Mouse (Mus musculus): Measurements from ENCODE around the gene Aoc3. TPM values are rescaled to one million over a fixed set of nuclear protein-coding genes. Genes with fewer than 3 reads are reported as not detected.
"Not testable (repeated sequence)": the region's sequence is repeated elsewhere in the genome, so short reads cannot be mapped to it uniquely, and the experiment has no call there.

Aoc3 gene
- total and polyA plus RNA-seq, 2 experiments from 2014 or later = 0.07 to 0.66 TPM

GRCm38 (mm10) chr11:101370141-101370540 is 39.7 kb downstream of the Aoc3 start:
- no peak for DNase-seq (ENCODE audit: low spot score)
- WGBS = 80% methylated on average over 5 of the region's 5 CpGs
- no peak overlapping the region for H3K27ac ChIP-seq (ENCODE audit: low read depth, low read length)
- no peak for TF ChIP-seq CTCF (IDR thresholded peaks at IDR 0.05)
- H3K4me2 ChIP-seq (ENCODE audit: low read depth, low read length, poor library complexity, severe bottlenecking) = no peak overlapping the region
- no peaks in the 10 kb centered on the region for H3K27me3 ChIP-seq (ENCODE audit: insufficient read depth, low read length)
- no peak for ATAC-seq (ENCODE audit: low FRiP score)
- no peaks in the 10 kb centered on the region for H3K9me3 ChIP-seq (ENCODE audit: low read length)
- no peaks in the 10 kb centered on the region for H3K4me1 ChIP-seq (ENCODE audit: insufficient read depth, low read length)
- no peaks in the 10 kb centered on the region for H3K36me3 ChIP-seq (ENCODE audit: insufficient read depth, low read length)
- H3K9ac ChIP-seq (replicated peaks; ENCODE audit: low read length, poor library complexity, severe bottlenecking) = no peak overlapping the region
- no peak overlapping the region for H3K4me3 ChIP-seq (ENCODE audit: low read depth, low read length)

- WGBS = 72% methylated on average over 7 of the region's 7 CpGs
- H3K36me3 ChIP-seq (ENCODE audit: insufficient read depth, low read length) = no peaks in the 10 kb centered on the region
- H3K4me1 ChIP-seq (ENCODE audit: insufficient read depth, low read length) = no peaks in the 10 kb centered on the region
- TF ChIP-seq CTCF (IDR thresholded peaks at IDR 0.05) = no peak
- H3K4me3 ChIP-seq (ENCODE audit: low read depth, low read length) = no peak overlapping the region
- no peaks in the 10 kb centered on the region for H3K9me3 ChIP-seq (ENCODE audit: low read length)
- no peak overlapping the region for H3K27ac ChIP-seq (ENCODE audit: low read depth, low read length)
- DNase-seq (ENCODE audit: low spot score) = no peak
- no peak for ATAC-seq (ENCODE audit: low FRiP score)
- H3K9ac ChIP-seq (replicated peaks; ENCODE audit: low read length, poor library complexity, severe bottlenecking) = no peak overlapping the region
- no peak overlapping the region for H3K4me2 ChIP-seq (ENCODE audit: low read depth, low read length, poor library complexity, severe bottlenecking)
- H3K27me3 ChIP-seq (ENCODE audit: insufficient read depth, low read length) = no peaks in the 10 kb centered on the region
Measured at GRCm38 (mm10) chr11:101374421-101374938, 44.1 kb downstream of the Aoc3 start.

GRCm38 (mm10) chr11:101378196-101378595 is 47.8 kb downstream of the Aoc3 start:
- H3K4me1 ChIP-seq (ENCODE audit: insufficient read depth, low read length); H3K27ac ChIP-seq (ENCODE audit: low read depth, low read length); H3K9ac ChIP-seq (replicated peaks; ENCODE audit: low read length, poor library complexity, severe bottlenecking); H3K4me3 ChIP-seq (ENCODE audit: low read depth, low read length); DNase-seq (ENCODE audit: low spot score); H3K36me3 ChIP-seq (ENCODE audit: insufficient read depth, low read length); H3K9me3 ChIP-seq (ENCODE audit: low read length); H3K4me2 ChIP-seq (ENCODE audit: low read depth, low read length, poor library complexity, severe bottlenecking); H3K27me3 ChIP-seq (ENCODE audit: insufficient read depth, low read length); ATAC-seq (ENCODE audit: low FRiP score): not testable (repeated sequence)
- 94% methylated on average over 8 of the region's 8 CpGs for WGBS

GRCm38 (mm10) chr11:101378926-101379325 is 48.5 kb downstream of the Aoc3 start:
- Histone ChIP-seq H3K27ac (ENCODE audit: low read depth, low read length) (no peak overlapping the region), H3K4me3 (ENCODE audit: low read depth, low read length) (no peak overlapping the region), H3K4me2 (ENCODE audit: low read depth, low read length, poor library complexity, severe bottlenecking) (no peak overlapping the region), H3K9ac (replicated peaks; ENCODE audit: low read length, poor library complexity, severe bottlenecking) (no peak overlapping the region), H3K36me3 (ENCODE audit: insufficient read depth, low read length) (no peaks in the 10 kb centered on the region), H3K9me3 (ENCODE audit: low read length) (no peaks in the 10 kb centered on the region), H3K4me1 (ENCODE audit: insufficient read depth, low read length) (no peaks in the 10 kb centered on the region), H3K27me3 (ENCODE audit: insufficient read depth, low read length) (no peaks in the 10 kb centered on the region)
- DNase-seq (ENCODE audit: low spot score) (no peak), ATAC-seq (ENCODE audit: low FRiP score) (no peak)
- WGBS = 84% methylated on average over 6 of the region's 6 CpGs
- no peak for TF ChIP-seq CTCF (IDR thresholded peaks at IDR 0.05)

- ATAC-seq (ENCODE audit: low FRiP score) (no peak), DNase-seq (ENCODE audit: low spot score) (no peak)
- H3K9ac ChIP-seq (replicated peaks; ENCODE audit: low read length, poor library complexity, severe bottlenecking) = no peak overlapping the region
- H3K27me3 ChIP-seq (ENCODE audit: insufficient read depth, low read length) = no peaks in the 10 kb centered on the region
- no peak overlapping the region for H3K4me2 ChIP-seq (ENCODE audit: low read depth, low read length, poor library complexity, severe bottlenecking)
- H3K4me1 ChIP-seq (ENCODE audit: insufficient read depth, low read length) = no peaks in the 10 kb centered on the region
- no peak overlapping the region for H3K27ac ChIP-seq (ENCODE audit: low read depth, low read length)
- no peak for TF ChIP-seq CTCF (IDR thresholded peaks at IDR 0.05)
- H3K9me3 ChIP-seq (ENCODE audit: low read length) = no peaks in the 10 kb centered on the region
- WGBS = 6% methylated on average over 4 of the region's 4 CpGs
- H3K4me3 ChIP-seq (ENCODE audit: low read depth, low read length) = no peak overlapping the region
- H3K36me3 ChIP-seq (ENCODE audit: insufficient read depth, low read length) = no peaks in the 10 kb centered on the region
Measured at GRCm38 (mm10) chr11:101381817-101382216, 51.4 kb downstream of the Aoc3 start.

Small RNA genes within 50 kb of the gene (microRNA-seq; reads per million reads assigned to microRNA genes)
- gene Gm25593 (ENCODE audit: borderline number of aligned reads) = not detected

Other genes starting within 250 kb of the Aoc3 start
- gene Coasy, start 248.0 kb upstream of the Aoc3 start, total RNA-seq (2014; rRNA removed) = 41.8 and 48.7 TPM in 2 replicates
- 31.5 and 34.1 TPM in 2 replicates for gene Coasy, start 248.0 kb upstream of the Aoc3 start, polyA plus RNA-seq (2015; fragmentation: Nextera tagmentation; extraction: Ambion mirVana)
- gene Mlx, start 243.3 kb upstream of the Aoc3 start, total RNA-seq (2014; rRNA removed) = 60.7 and 61.3 TPM in 2 replicates
- gene Mlx, start 243.3 kb upstream of the Aoc3 start, polyA plus RNA-seq (2015; fragmentation: Nextera tagmentation; extraction: Ambion mirVana) = 64.1 and 67.8 TPM in 2 replicates
- 5.3 and 6.9 TPM in 2 replicates for gene Psmc3ip, start 235.2 kb upstream of the Aoc3 start, total RNA-seq (2014; rRNA removed)
- gene Psmc3ip, start 235.2 kb upstream of the Aoc3 start, polyA plus RNA-seq (2015; fragmentation: Nextera tagmentation; extraction: Ambion mirVana) = 8.9 and 10.3 TPM in 2 replicates
- 54.9 and 61.7 TPM in 2 replicates for gene Retreg3, start 210.7 kb upstream of the Aoc3 start, total RNA-seq (2014; rRNA removed)
- 24.8 and 26.0 TPM in 2 replicates for gene Retreg3, start 210.7 kb upstream of the Aoc3 start, polyA plus RNA-seq (2015; fragmentation: Nextera tagmentation; extraction: Ambion mirVana)
- gene Tubg1, start 210.7 kb upstream of the Aoc3 start, total RNA-seq (2014; rRNA removed) = 40.5 and 52.6 TPM in 2 replicates
- gene Tubg1, start 210.7 kb upstream of the Aoc3 start, polyA plus RNA-seq (2015; fragmentation: Nextera tagmentation; extraction: Ambion mirVana) = 64.4 and 64.6 TPM in 2 replicates
- gene Tubg2, start 174.7 kb upstream of the Aoc3 start, total RNA-seq (2014; rRNA removed) = 38.4 and 40.6 TPM in 2 replicates
- 86.1 and 93.8 TPM in 2 replicates for gene Tubg2, start 174.7 kb upstream of the Aoc3 start, polyA plus RNA-seq (2015; fragmentation: Nextera tagmentation; extraction: Ambion mirVana)
- 12.5 and 15.0 TPM in 2 replicates for gene Cntnap1, start 160.1 kb upstream of the Aoc3 start, total RNA-seq (2014; rRNA removed)
- gene Cntnap1, start 160.1 kb upstream of the Aoc3 start, polyA plus RNA-seq (2015; fragmentation: Nextera tagmentation; extraction: Ambion mirVana) = 3.0 and 3.2 TPM in 2 replicates
- 13.7 and 23.4 TPM in 2 replicates for gene Plekhh3, start 159.3 kb upstream of the Aoc3 start, total RNA-seq (2014; rRNA removed)
- 5.8 and 6.2 TPM in 2 replicates for gene Plekhh3, start 159.3 kb upstream of the Aoc3 start, polyA plus RNA-seq (2015; fragmentation: Nextera tagmentation; extraction: Ambion mirVana)
- 0.61 and 1.4 TPM in 2 replicates for gene Ccr10, start 155.2 kb upstream of the Aoc3 start, total RNA-seq (2014; rRNA removed)
- 0.75 and 0.83 TPM in 2 replicates for gene Ccr10, start 155.2 kb upstream of the Aoc3 start, polyA plus RNA-seq (2015; fragmentation: Nextera tagmentation; extraction: Ambion mirVana)
- 26.5 and 40.0 TPM in 2 replicates for gene Ezh1, start 104.1 kb upstream of the Aoc3 start, total RNA-seq (2014; rRNA removed)
- gene Ezh1, start 104.1 kb upstream of the Aoc3 start, polyA plus RNA-seq (2015; fragmentation: Nextera tagmentation; extraction: Ambion mirVana) = 25.4 and 25.9 TPM in 2 replicates
- 55.0 and 67.5 TPM in 2 replicates for gene Ramp2, start 84.6 kb upstream of the Aoc3 start, total RNA-seq (2014; rRNA removed)
- gene Ramp2, start 84.6 kb upstream of the Aoc3 start, polyA plus RNA-seq (2015; fragmentation: Nextera tagmentation; extraction: Ambion mirVana) = 95.3 and 103 TPM in 2 replicates
- gene Vps25, start 76.9 kb upstream of the Aoc3 start, total RNA-seq (2014; rRNA removed) = 77.3 and 82.3 TPM in 2 replicates
- gene Vps25, start 76.9 kb upstream of the Aoc3 start, polyA plus RNA-seq (2015; fragmentation: Nextera tagmentation; extraction: Ambion mirVana) = 130 and 144 TPM in 2 replicates
- 4.2 and 8.1 TPM in 2 replicates for gene Wnk4, start 70.0 kb upstream of the Aoc3 start, total RNA-seq (2014; rRNA removed)
- gene Wnk4, start 70.0 kb upstream of the Aoc3 start, polyA plus RNA-seq (2015; fragmentation: Nextera tagmentation; extraction: Ambion mirVana) = 7.5 and 9.2 TPM in 2 replicates
- gene Cntd1, start 51.6 kb upstream of the Aoc3 start, total RNA-seq (2014; rRNA removed) = not detected in 2 replicates
- gene Cntd1, start 51.6 kb upstream of the Aoc3 start, polyA plus RNA-seq (2015; fragmentation: Nextera tagmentation; extraction: Ambion mirVana) = 0.25 and 0.42 TPM in 2 replicates
- 136 and 168 TPM in 2 replicates for gene Coa3, start 51.5 kb upstream of the Aoc3 start, total RNA-seq (2014; rRNA removed)
- gene Coa3, start 51.5 kb upstream of the Aoc3 start, polyA plus RNA-seq (2015; fragmentation: Nextera tagmentation; extraction: Ambion mirVana) = 204 and 229 TPM in 2 replicates
- 94.4 and 209 TPM in 2 replicates for gene Becn1, start 28.3 kb upstream of the Aoc3 start, total RNA-seq (2014; rRNA removed)
- gene Becn1, start 28.3 kb upstream of the Aoc3 start, polyA plus RNA-seq (2015; fragmentation: Nextera tagmentation; extraction: Ambion mirVana) = 145 and 150 TPM in 2 replicates
- gene Psme3, start 14.4 kb upstream of the Aoc3 start, total RNA-seq (2014; rRNA removed) = 69.1 and 74.0 TPM in 2 replicates
- gene Psme3, start 14.4 kb upstream of the Aoc3 start, polyA plus RNA-seq (2015; fragmentation: Nextera tagmentation; extraction: Ambion mirVana) = 75.0 and 76.5 TPM in 2 replicates
- 5.3 and 6.7 TPM in 2 replicates for gene Aoc2, start 5.5 kb upstream of the Aoc3 start, total RNA-seq (2014; rRNA removed)
- gene Aoc2, start 5.5 kb upstream of the Aoc3 start, polyA plus RNA-seq (2015; fragmentation: Nextera tagmentation; extraction: Ambion mirVana) = 0.64 and 0.77 TPM in 2 replicates
- gene G6pc, start 37.0 kb downstream of the Aoc3 start, total RNA-seq (2014; rRNA removed) = not detected in 2 replicates
- gene G6pc, start 37.0 kb downstream of the Aoc3 start, polyA plus RNA-seq (2015; fragmentation: Nextera tagmentation; extraction: Ambion mirVana) = not detected in 2 replicates
- gene Aarsd1, start 87.0 kb downstream of the Aoc3 start, total RNA-seq (2014; rRNA removed) = 67.4 and 78.3 TPM in 2 replicates
- 96.3 and 107 TPM in 2 replicates for gene Aarsd1, start 87.0 kb downstream of the Aoc3 start, polyA plus RNA-seq (2015; fragmentation: Nextera tagmentation; extraction: Ambion mirVana)
- 1.8 and 5.7 TPM in 2 replicates for gene Gm27029, start 94.2 kb downstream of the Aoc3 start, total RNA-seq (2014; rRNA removed)
- gene Gm27029, start 94.2 kb downstream of the Aoc3 start, polyA plus RNA-seq (2015; fragmentation: Nextera tagmentation; extraction: Ambion mirVana) = 6.3 and 6.8 TPM in 2 replicates
- gene Rundc1, start 94.5 kb downstream of the Aoc3 start, total RNA-seq (2014; rRNA removed) = 10.4 and 12.9 TPM in 2 replicates
- 24.2 and 25.2 TPM in 2 replicates for gene Rundc1, start 94.5 kb downstream of the Aoc3 start, polyA plus RNA-seq (2015; fragmentation: Nextera tagmentation; extraction: Ambion mirVana)
- 0.66 and 2.7 TPM in 2 replicates for gene Ptges3l, start 94.7 kb downstream of the Aoc3 start, total RNA-seq (2014; rRNA removed)
- gene Ptges3l, start 94.7 kb downstream of the Aoc3 start, polyA plus RNA-seq (2015; fragmentation: Nextera tagmentation; extraction: Ambion mirVana) = 2.9 TPM in 2 replicates
- gene Rpl27, start 111.7 kb downstream of the Aoc3 start, total RNA-seq (2014; rRNA removed) = 605 and 614 TPM in 2 replicates
- gene Rpl27, start 111.7 kb downstream of the Aoc3 start, polyA plus RNA-seq (2015; fragmentation: Nextera tagmentation; extraction: Ambion mirVana) = 227 and 260 TPM in 2 replicates
- gene Ifi35, start 117.8 kb downstream of the Aoc3 start, total RNA-seq (2014; rRNA removed) = 1.9 and 3.3 TPM in 2 replicates
- 4.5 TPM in 2 replicates for gene Ifi35, start 117.8 kb downstream of the Aoc3 start, polyA plus RNA-seq (2015; fragmentation: Nextera tagmentation; extraction: Ambion mirVana)
- gene Rnd2, start 134.4 kb downstream of the Aoc3 start, total RNA-seq (2014; rRNA removed) = 90.5 and 96.3 TPM in 2 replicates
- gene Rnd2, start 134.4 kb downstream of the Aoc3 start, polyA plus RNA-seq (2015; fragmentation: Nextera tagmentation; extraction: Ambion mirVana) = 95.7 and 104 TPM in 2 replicates
- 313 and 334 TPM in 2 replicates for gene Vat1, start 135.6 kb downstream of the Aoc3 start, total RNA-seq (2014; rRNA removed)
- gene Vat1, start 135.6 kb downstream of the Aoc3 start, polyA plus RNA-seq (2015; fragmentation: Nextera tagmentation; extraction: Ambion mirVana) = 143 and 146 TPM in 2 replicates
- 2.8 and 5.1 TPM in 2 replicates for gene Brca1, start 221.3 kb downstream of the Aoc3 start, total RNA-seq (2014; rRNA removed)
- 0.84 and 0.90 TPM in 2 replicates for gene Brca1, start 221.3 kb downstream of the Aoc3 start, polyA plus RNA-seq (2015; fragmentation: Nextera tagmentation; extraction: Ambion mirVana)
- gene Nbr1, start 221.5 kb downstream of the Aoc3 start, total RNA-seq (2014; rRNA removed) = 121 and 128 TPM in 2 replicates
- gene Nbr1, start 221.5 kb downstream of the Aoc3 start, polyA plus RNA-seq (2015; fragmentation: Nextera tagmentation; extraction: Ambion mirVana) = 56.3 and 59.7 TPM in 2 replicates

Data from midbrain, postnatal 0 days (tissue).